Mouse (Mus musculus): Measurements from ENCODE around the gene Gm12355.
"Not testable (repeated sequence)": the region's sequence is repeated elsewhere in the genome, so short reads cannot be mapped to it uniquely, and the experiment has no call there.

The Gm12355 gene

DNA sequence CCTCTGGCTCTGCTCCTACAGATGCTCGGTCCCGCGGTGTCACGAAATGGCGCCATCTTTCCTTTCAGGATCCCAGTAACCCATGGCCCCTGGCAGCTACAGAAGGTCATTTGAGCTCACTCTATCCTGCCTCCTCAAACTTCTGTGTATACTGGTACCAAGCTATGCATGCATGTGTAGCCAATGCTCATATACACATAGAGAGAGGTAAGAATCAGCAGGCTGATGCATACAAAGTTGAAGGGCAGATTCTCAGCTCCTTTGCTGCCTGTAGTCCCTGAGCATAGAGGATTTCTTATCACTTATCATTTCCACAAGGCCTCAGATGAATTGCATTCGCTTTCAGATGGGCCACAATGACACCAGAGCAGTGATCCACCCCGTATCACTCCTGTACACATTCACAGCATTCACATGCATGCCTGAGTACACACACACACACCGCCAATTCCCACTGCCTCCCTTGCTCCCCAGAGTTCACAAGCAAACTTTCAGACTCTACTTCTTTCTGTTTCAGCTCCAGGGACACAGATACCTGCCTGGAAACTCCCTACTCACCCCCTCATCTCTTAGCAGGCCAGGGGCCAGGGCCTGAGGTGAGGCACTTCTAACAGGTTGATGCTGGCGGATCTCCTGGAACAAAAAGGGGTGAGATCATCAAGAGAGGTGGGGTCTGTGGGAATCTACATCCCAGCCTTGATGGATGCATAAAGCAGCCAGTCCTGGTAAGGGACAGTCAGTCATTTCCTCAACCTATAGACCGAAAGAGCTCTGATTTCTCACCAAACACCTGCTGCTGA lies at the start of gene Gm12355, which contains the start of gene Gsdma3:
Gm12355 (minus strand) TSS at position 51 of the 800 bp plus-strand sequence.
Gsdma3 (plus strand) TSS at position 750 of the 800 bp plus-strand sequence.
- no peak for DNase-seq (ENCODE audit: low read depth)

- peak; percentile 34 for DNase-seq (ENCODE audit: low read depth)
These were observed 47.7 kb upstream of the Gm12355 start for GRCm38 (mm10) chr11:98673136-98673535.

- no peak for DNase-seq (ENCODE audit: low read depth)
These were observed 47.0 kb upstream of the Gm12355 start for GRCm38 (mm10) chr11:98672482-98672881.

DNA sequence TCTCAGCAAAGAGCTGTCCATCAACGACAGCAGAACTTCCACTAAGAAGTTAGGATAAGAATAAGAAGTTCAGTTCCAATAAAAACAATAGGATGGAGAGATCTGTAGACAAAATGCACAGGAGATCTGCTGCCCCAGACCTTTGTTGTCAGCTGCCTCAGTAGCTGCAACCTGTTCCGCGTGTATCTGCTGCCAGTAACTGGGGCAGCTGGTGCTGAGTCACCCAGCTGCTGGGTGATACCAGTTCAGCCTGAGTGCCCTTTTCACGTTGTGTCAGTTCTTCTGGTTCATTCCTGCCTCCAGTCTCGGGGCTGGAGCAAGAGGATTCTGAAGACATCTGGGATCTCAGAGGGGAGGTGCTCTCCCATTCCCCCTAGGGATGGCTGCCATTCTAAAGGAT lies 46.4 kb upstream of the Gm12355 start:
- no peak for DNase-seq (ENCODE audit: low read depth)

DNA sequence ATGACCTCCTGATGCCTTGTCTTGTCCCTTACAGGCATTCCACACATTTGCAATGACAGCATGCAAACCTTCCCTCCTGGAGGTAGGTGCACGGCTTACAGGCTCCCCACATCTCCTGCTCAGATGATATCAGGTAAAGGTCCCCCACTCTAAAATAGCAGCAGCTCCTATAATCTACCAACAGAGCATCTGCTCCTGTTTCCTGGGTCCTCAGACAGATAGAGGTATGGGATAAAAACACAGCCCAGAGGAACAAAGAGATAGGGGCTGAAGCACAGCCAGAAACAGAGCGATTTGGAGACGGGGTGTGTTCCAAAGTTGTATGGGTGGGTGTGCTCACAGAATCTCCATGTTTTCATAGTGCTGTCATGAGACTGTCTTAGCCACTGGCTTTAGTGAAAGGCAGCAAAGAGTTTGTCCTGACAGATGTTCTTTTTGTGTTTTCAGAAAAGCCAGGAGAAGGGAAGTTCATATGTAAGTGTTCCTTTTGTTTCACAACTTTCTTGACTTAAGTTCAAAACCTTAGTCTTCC lies 45.9 kb upstream of the Gm12355 start:
- DNase-seq (ENCODE audit: low read depth): no peak

DNA sequence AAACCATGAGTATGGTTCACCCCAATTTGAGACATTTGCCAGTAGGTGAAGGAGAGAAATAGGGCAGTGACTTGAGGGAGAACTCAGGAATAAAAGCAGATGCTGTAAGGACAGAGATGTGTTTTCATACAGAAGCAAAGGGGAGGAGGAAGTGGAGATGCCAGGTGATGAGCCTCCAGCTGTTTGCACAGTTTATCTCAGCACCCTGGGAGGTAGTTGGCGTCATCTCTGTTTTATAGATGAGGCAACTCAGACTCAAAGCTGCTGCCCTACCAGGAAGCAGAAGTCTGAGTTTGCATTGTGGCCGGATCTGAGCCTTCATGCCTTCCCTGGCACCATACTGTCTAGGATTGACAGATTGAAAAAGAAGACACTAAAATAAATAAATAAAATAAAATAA lies 43.5 kb upstream of the Gm12355 start:
- no peak for DNase-seq (ENCODE audit: low read depth)

GRCm38 (mm10) chr11:98664091-98664490 lies 38.6 kb upstream of the Gm12355 start, which contains the start of gene Gsdma:
TSS of gene Gsdma (plus strand) at chr11:98664351.
- no peak for DNase-seq (ENCODE audit: low read depth)

DNA sequence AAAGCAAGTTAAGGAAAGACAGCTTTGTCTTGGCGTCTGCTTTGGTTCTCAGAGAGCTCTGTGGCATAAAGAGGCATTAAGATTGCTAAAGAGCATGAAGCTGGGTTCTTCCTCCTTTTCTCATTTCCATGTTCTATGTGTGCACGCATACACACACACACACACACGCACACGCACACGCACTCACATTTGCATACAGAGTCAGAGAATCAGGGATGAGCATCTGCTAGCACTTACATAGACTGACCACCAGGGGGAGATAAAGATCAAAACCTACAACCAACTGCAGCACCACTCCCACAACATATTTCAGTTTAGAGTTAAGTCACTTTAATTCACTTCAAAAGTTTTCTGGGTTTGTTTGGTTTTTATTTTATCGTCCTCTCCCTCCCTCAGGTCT lies 35.1 kb upstream of the Gm12355 start:
- DNase-seq (ENCODE audit: low read depth): peak; percentile 51

DNA sequence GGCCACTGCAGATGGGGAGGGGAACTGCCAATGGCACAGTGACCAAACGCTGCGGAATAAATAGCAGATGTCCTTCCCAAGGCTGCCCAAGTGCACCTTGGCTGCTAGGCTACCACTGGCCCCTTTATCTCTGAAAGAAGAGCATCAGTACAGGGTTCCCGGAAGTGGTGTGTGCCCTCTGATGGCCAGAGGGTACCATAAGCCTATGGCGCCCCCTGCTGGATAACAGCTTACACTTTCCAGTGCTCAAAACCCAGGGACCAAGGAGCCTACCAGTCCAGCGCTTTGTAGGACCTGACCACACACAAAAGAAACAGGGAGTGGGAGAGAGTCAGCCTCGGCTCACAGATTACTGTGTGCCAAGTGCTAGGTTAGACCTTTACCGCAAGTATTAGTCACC lies 29.6 kb upstream of the Gm12355 start:
- DNase-seq (ENCODE audit: low read depth): peak; percentile 24

- no peak for DNase-seq (ENCODE audit: low read depth)
These were observed 21.0 kb upstream of the Gm12355 start, which contains the start of gene Gsdma2 for GRCm38 (mm10) chr11:98646459-98646858. TSS of gene Gsdma2 (plus strand) at chr11:98646759.

GRCm38 (mm10) chr11:98645946-98646345 lies 20.5 kb upstream of the Gm12355 start:
- DNase-seq (ENCODE audit: low read depth): no peak

- DNase-seq (ENCODE audit: low read depth): no peak
These were observed 19.3 kb upstream of the Gm12355 start for GRCm38 (mm10) chr11:98644757-98645156.

- DNase-seq (ENCODE audit: low read depth): no peak
These were observed 14.6 kb upstream of the Gm12355 start for GRCm38 (mm10) chr11:98640091-98640490.

DNA sequence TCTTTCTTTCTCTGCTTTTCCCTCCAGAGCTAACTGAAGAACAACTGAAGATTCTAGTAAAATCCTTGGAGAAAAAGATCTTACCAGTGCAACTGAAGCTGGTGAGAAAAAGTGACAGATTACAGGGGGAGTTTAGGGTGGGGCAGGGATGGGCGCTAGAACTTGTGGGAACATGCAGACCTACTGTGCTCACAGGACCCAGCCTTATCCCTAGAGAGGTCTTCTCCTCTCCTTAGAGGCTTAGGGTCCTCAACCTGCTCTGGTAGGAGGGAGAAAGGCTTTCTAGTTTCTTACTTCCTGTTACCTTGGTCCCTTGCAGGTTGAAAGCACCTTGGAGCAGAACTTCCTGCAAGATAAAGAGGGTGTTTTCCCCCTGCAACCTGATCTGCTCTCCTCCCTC lies 12.0 kb upstream of the Gm12355 start:
- DNase-seq (ENCODE audit: low read depth): no peak

- peak; percentile 18 for DNase-seq (ENCODE audit: low read depth)
These were observed 10.0 kb upstream of the Gm12355 start for GRCm38 (mm10) chr11:98635312-98635970.

GRCm38 (mm10) chr11:98630646-98631045 lies 5.2 kb upstream of the Gm12355 start:
- no peak for DNase-seq (ENCODE audit: low read depth)

- DNase-seq (ENCODE audit: low read depth): no peak
These were observed 3.2 kb upstream of the Gm12355 start for GRCm38 (mm10) chr11:98628706-98629105.

DNA sequence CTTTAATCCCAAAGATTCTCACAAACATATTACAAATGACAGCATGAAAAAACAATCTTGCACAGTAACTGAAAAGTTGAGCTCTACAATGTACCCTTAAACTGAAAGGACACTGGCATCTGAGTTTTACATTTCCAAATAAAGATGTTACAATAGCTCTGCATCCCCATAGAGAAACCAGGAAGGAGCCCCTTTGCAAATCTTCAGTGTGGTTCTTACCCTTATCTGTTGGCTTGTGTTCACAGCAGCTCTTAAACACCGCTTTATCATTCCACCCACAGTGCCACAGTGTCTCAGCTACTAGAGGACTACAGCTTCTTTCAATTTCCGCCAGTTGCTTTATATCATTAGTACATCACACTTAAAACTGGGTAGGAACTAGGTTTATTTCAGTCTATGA lies 1.1 kb downstream of the Gm12355 start:
- DNase-seq (ENCODE audit: low read depth): not testable (repeated sequence)

DNA sequence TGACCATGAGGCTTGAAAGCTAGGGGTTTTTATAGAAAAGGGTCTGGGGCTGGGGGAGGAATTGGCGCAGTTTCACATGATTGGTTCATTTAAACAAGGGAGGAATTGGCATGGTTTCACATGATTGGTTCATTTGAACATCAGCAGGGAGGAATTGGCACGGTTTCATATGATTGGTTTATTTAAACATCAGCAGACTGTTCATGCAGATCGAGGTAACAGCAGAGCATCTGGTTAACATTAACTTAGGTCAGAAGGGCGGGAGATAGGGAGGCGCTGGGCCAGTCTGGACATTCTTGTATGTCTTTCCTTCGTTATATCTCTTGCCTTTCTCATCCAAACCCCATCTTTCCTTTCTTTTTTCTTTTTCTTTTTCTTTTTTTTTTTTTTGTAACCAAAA lies 1.5 kb downstream of the Gm12355 start:
- DNase-seq (ENCODE audit: low read depth): not testable (repeated sequence)

DNA sequence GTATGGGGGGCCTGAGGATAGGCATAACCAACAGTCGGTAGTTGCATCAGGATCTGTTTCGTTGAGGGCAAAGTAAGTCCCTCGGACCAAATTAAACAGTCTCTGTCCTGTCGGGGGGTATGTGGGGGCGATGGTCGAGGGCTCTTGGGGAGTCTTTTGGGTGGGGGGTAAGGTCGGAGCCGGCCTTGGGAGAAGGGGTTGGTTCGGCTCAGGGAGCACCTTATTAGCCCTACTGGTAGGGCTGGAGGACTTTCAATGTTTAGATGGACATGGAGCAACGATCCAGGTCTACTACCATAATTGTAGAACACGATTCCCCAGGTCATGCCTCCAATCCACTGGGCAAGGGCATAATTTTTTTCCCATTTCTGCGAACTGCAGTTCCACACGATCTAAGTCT lies 4.7 kb downstream of the Gm12355 start:
- no peak for DNase-seq (ENCODE audit: low read depth)

- DNase-seq (ENCODE audit: low read depth): no peak
These were observed 18.7 kb downstream of the Gm12355 start for GRCm38 (mm10) chr11:98606763-98607162.

DNA sequence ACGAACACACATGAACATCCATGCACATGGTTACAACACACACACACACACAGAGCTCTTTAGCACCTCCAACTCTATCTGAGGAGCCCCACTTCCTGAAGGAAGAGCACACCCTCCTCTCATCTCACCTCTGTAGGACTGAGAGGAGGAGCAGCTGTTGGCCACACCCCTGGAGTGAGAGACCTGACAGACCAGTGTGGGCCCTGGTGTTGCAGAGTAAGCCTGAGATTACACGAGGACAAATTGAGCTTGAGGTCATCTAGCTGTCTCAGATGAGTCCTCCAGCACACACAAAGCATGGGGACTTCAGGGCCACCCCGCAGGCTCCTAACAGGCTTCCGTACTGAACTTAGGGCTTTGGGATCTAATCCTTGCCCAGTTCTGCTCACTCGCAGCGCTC lies 20.6 kb downstream of the Gm12355 start:
- not testable (repeated sequence) for DNase-seq (ENCODE audit: low read depth)

DNA sequence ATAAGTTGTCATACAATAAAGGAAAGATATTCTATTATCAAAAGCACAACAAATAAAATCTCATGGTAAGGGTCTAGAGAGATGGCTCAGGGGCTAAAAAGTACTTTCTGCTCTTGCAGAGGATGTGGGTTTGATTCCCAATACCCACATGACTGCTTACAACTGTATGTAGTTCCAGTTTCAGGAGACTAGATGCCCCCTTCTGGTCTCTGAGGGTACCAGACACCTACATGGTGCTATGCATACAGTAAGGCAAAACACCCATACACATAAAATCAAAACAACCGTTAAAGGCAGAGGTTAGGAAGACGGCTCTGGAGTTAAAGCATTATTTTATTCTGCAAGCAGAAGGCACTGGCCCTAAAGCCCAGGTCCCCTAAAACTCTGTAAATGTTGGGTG lies 21.5 kb downstream of the Gm12355 start:
- no peak for DNase-seq (ENCODE audit: low read depth)

Data from c-Kit-positive CD71-negative TER-119-negative erythroid progenitor cells, embryonic 14.5 days (primary cell).